Mouse (Mus musculus): Measurements from ENCODE around the gene Zp1.
A peak's percentile ranks its signal among the peaks of the same experiment; 100 is the strongest.

Gene Zp1

GRCm38 (mm10) chr19:10926123-10926621 is 5.7 kb upstream of the Zp1 start:
- no peak for DNase-seq (ENCODE audit: extremely low spot score, low read depth, low spot score)

- no peak for DNase-seq (ENCODE audit: extremely low spot score, low read depth, low spot score)
Measured at GRCm38 (mm10) chr19:10924220-10924619, 3.8 kb upstream of the Zp1 start.

GRCm38 (mm10) chr19:10921058-10921457 is 626 bp upstream of the Zp1 start:
- DNase-seq (ENCODE audit: extremely low spot score, low read depth, low spot score) = no peak

GRCm38 (mm10) chr19:10918321-10918991 is 2.0 kb downstream of the Zp1 start:
- DNase-seq (ENCODE audit: extremely low spot score, low read depth, low spot score) = no peak

- DNase-seq (ENCODE audit: extremely low spot score, low read depth, low spot score) = no peak
Measured at GRCm38 (mm10) chr19:10916506-10916905, 3.9 kb downstream of the Zp1 start.

GRCm38 (mm10) chr19:10914870-10915269 is 5.6 kb downstream of the Zp1 start:
- DNase-seq (ENCODE audit: extremely low spot score, low read depth, low spot score) = no peak

- no peak for DNase-seq (ENCODE audit: extremely low spot score, low read depth, low spot score)
Measured at GRCm38 (mm10) chr19:10914291-10914690, 6.1 kb downstream of the Zp1 start.

GRCm38 (mm10) chr19:10909087-10909721 is 11.2 kb downstream of the Zp1 start:
- DNase-seq (ENCODE audit: extremely low spot score, low read depth, low spot score) = no peak

- DNase-seq (ENCODE audit: extremely low spot score, low read depth, low spot score) = no peak
Measured at GRCm38 (mm10) chr19:10907891-10908290, 12.5 kb downstream of the Zp1 start.

- no peak for DNase-seq (ENCODE audit: extremely low spot score, low read depth, low spot score)
Measured at GRCm38 (mm10) chr19:10905728-10906000, 14.8 kb downstream of the Zp1 start.

- DNase-seq (ENCODE audit: extremely low spot score, low read depth, low spot score) = no peak
Measured at GRCm38 (mm10) chr19:10904927-10905727, 15.3 kb downstream of the Zp1 start.

- DNase-seq (ENCODE audit: extremely low spot score, low read depth, low spot score) = no peak
Measured at GRCm38 (mm10) chr19:10904512-10904911, 15.9 kb downstream of the Zp1 start.

- DNase-seq (ENCODE audit: extremely low spot score, low read depth, low spot score) = no peak
Measured at GRCm38 (mm10) chr19:10901046-10901445, 19.4 kb downstream of the Zp1 start.

- no peak for DNase-seq (ENCODE audit: extremely low spot score, low read depth, low spot score)
Measured at GRCm38 (mm10) chr19:10900315-10900714, 20.1 kb downstream of the Zp1 start.

- no peak for DNase-seq (ENCODE audit: extremely low spot score, low read depth, low spot score)
Measured at GRCm38 (mm10) chr19:10897491-10897890, 22.9 kb downstream of the Zp1 start.

GRCm38 (mm10) chr19:10896849-10897248 is 23.6 kb downstream of the Zp1 start:
- DNase-seq (ENCODE audit: extremely low spot score, low read depth, low spot score) = no peak

GRCm38 (mm10) chr19:10895708-10896107 is 24.7 kb downstream of the Zp1 start:
- DNase-seq (ENCODE audit: extremely low spot score, low read depth, low spot score) = no peak

- DNase-seq (ENCODE audit: extremely low spot score, low read depth, low spot score) = peak; percentile 91
Measured at GRCm38 (mm10) chr19:10895016-10895528, 25.4 kb downstream of the Zp1 start, which contains the start of gene Prpf19. TSS of gene Prpf19 (plus strand) at chr19:10895231.

GRCm38 (mm10) chr19:10892201-10892600 is 28.2 kb downstream of the Zp1 start:
- no peak for DNase-seq (ENCODE audit: extremely low spot score, low read depth, low spot score)

- peak; percentile 94 for DNase-seq (ENCODE audit: extremely low spot score, low read depth, low spot score)
Measured at GRCm38 (mm10) chr19:10881426-10882154, 38.8 kb downstream of the Zp1 start, which contains the start of gene Tmem109. TSS of gene Tmem109 (minus strand) at chr19:10882001.

GRCm38 (mm10) chr19:10880975-10881425 is 39.4 kb downstream of the Zp1 start:
- no peak for DNase-seq (ENCODE audit: extremely low spot score, low read depth, low spot score)
